Mouse (Mus musculus): Measurements from ENCODE around the gene Hist1h2bm.
"Not testable (repeated sequence)": the region's sequence is repeated elsewhere in the genome, so short reads cannot be mapped to it uniquely, and the experiment has no call there.

Hist1h2bm gene

DNA sequence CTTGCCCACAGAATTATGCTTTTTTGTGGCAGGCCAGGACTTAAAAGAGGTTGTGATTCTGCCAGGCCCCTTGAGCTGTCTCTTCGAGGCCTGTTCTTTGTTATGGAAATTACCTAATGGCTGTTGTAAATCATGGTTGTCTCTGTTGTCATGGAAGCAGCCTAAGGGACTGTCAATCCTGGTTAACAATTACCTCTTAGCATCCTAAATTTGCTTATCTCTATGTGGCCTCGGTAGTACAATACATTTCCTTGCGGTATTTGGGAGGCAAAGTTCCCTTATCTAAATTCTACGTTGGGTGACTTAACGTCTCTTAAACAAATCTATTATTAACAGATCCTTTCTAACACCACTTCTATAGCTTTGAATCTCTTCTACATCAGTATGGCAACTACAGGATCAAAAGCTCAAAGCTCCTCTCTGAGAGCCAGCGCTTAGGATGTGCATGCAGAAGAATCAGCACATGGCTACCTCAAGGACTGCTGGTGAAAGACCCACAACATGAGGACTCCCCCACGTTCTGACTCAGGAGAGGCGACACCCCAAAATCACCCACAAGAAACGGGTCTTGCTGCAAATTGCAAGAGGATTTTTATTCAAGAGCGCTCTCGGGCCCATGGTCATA, 6.2 kb downstream of the Hist1h2bm start:
- DNase-seq (ENCODE audit: low read depth, low spot score), result no peak

DNA sequence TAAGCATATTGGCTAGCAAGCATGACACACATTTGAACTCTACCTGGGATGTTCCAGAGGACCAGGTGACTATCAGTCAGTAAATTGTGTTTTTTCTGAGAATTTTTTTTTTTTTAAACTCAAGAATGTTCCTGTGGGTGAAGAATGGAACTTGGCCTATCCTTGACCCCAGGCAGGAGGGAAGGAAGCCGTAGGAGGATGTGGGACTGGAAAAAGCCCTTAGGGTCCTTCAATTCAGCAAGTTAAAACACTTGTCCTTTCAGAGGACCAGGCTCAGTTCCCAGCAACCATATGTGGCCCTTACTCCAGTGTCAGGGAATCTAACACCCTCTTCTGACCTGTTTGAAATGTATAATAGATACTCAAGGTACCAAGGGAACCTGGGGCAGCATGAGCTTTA, 7.7 kb downstream of the Hist1h2bm start:
- no peak for DNase-seq (ENCODE audit: low read depth, low spot score)

DNA sequence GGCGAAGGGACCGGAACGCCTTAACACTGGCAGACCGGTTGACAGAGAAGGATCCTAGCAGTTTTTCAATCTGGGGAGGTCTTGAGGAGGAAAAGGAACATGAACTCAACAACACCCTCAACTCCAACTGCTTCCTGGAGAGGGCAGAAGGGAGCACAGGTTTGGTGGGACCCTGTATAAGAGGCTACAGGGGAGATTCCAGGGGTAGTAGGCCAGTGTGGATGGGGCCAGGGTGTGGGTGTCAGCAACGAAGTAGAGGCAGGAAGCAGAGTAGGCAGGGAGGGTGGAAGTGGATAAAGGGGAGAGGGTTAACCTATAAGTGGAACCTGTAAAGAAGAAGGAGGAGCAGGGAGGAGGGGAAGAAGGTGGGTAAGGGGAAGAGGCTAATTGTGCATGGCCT, 11.6 kb downstream of the Hist1h2bm start:
- peak; percentile 43 for DNase-seq (ENCODE audit: low read depth, low spot score)

DNA sequence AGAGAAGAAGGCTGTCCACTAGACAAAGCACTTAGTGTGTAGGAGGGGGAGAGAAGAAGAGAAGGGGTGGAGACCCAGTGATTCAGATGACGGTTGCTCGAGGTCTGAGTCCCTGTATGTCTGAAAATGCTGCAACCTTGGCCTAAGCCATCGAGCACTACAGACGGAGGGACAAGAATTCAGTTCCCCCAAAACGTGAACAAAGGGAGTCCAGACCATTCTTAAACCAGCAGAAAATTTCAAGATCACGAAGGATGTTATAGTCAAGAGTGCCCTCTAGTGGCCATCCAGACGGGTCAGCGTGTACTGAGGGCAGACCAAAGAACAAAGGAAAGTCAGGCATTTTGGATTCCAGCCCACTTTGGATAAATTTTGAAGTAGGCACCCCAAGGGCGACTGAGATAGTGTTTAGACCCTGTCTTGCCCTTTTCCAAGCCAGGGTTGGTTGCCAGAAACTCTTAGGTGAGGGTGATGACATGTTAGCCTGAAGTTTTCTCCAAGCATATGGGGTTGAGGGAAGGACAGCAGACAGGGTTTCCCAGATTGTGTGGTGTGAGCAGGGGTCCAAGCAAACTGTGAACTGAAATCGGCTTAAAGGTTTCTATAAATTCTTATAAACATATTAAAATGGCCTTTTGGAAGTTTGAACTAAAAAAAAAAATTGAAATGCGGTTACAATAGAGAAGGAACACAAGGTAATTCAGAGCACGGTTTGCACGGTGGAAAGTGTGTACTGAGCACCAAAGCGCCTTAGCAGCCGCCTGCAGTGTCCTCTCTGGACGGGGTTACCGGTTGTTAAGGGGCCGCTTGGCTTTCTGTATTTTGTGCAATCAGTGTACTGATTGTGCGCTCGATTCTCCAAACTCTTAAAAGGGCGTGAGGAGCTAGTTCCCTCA, 12.4 kb downstream of the Hist1h2bm start:
- DNase-seq (ENCODE audit: low read depth, low spot score), result peak; percentile 96

DNA sequence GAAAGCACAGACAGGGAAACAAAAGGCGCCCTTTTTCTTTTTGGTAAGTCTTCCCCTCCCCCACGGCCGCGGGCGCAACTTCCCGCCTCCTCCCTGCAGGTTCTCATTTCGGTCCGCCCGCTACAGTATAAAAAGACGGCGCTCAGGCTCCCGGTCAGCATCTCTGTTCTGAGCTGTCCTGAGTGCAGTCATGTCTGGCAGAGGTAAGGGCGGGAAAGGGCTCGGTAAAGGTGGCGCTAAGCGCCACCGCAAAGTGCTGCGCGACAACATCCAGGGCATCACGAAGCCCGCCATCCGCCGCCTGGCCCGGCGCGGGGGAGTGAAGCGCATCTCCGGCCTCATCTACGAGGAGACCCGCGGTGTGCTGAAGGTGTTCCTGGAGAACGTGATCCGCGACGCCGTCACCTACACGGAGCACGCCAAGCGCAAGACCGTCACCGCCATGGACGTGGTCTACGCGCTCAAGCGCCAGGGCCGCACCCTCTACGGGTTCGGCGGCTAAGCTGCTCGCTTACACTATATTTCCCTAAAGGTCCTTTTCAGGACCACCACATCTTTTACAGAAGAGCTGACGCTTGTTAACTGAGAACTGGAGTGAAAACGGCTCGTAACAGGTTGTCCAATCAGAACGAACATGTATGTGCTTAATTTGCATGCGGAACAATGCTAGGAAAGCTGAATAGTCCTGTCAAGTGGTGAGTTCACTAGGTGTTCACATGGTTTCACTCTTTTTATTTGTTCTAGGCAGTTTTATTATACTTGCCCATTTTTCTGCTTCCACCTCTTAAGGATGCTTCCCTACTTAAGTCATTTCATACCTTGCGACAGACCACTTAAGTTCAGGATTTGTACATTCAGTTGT, 13.3 kb downstream of the Hist1h2bm start, which contains the start of gene Hist1h4j:
TSS of gene Hist1h4j (plus strand) at position 159 of the 862 bp plus-strand sequence.
- peak; percentile 92 for DNase-seq (ENCODE audit: low read depth, low spot score)

DNA sequence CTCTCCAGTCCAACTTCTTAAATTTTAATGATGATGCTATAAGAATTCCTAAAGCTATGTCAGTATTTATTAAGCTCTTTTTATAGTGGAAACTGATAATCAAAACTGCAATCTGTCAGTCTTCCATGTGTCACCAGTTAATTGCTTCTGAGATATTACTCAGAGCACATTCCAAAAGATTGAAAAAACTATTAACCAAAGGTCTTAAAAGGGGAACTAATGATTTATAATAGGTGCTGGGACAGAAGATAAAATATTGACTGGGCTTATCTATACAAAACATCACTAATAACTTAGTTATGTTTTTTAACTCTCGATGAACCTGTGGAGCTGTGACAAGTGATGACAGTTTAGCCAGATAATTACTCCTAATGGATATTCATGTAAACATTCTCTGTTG, 23.2 kb downstream of the Hist1h2bm start:
- no peak for DNase-seq (ENCODE audit: low read depth, low spot score)

DNA sequence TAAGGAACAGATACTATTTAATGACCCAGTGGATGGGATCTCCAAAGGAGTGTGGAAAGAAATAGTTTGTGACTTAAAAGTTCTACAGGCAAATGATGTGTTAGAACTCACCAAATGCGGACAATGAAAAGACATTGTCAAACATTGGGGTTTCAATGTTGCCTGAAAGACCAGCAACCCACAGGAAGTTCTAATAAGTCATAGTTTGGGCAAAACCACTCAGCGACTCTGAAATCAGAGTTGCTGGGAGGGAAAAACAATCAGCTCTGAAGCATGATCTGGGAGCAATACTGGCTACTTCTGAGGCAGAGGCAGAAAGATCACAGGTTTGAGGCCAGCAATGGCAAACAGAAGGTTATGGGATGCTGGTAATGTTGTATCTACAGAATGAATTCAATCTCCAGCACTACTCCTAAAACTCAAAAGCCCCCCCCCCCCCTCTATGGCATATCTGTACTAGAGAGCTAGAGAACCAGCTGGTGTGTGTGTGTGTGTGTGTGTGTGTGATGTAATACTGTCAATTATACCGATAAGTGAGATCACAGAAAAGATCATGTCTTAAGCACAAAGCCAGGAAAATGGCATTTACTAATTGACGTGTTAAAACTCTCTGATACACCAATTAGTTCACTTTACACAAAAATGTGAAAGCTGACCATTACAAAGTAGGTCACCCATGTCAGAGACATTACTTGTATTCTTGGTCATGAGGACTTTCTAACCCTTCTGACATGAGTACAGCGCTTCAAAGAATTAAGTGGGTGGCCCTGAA, 27.7 kb downstream of the Hist1h2bm start:
- peak; percentile 62 for DNase-seq (ENCODE audit: low read depth, low spot score)

DNA sequence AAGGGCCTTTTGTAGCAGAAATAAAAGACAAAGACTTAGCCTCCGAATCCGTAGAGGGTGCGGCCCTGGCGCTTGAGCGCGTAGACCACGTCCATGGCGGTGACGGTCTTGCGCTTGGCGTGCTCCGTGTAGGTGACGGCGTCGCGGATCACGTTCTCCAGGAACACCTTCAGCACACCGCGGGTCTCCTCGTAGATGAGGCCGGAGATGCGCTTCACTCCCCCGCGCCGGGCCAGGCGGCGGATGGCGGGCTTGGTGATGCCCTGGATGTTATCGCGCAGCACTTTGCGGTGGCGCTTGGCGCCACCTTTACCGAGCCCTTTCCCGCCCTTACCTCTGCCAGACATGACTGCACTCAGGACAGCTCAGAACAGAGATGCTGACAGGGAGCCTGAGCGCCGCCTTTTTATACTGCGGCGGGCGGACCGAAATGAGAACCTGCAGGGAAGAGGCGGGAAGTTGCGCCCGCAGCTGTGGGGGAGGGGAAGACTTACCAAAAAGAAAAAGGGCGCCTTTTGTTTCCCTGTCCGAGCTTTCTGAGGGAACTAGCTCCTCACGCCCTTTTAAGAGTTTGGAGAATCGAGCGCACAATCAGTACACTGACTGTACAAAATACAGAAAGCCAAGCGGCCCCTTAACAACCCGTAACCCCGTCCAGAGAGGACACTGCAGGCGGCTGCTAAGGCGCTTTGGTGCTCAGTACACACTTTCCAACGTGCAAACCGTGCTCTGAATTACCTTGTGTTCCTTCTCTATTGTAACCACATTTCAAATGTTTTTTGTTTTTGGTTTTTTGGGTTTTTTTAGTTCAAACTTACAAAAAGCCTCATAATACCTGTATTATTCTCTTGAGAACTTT, 28.5 kb downstream of the Hist1h2bm start, which contains the start of gene Hist1h4k:
TSS of gene Hist1h4k (minus strand) at position 347 of the 859 bp plus-strand sequence.
- peak; percentile 93 for DNase-seq (ENCODE audit: low read depth, low spot score)

DNA sequence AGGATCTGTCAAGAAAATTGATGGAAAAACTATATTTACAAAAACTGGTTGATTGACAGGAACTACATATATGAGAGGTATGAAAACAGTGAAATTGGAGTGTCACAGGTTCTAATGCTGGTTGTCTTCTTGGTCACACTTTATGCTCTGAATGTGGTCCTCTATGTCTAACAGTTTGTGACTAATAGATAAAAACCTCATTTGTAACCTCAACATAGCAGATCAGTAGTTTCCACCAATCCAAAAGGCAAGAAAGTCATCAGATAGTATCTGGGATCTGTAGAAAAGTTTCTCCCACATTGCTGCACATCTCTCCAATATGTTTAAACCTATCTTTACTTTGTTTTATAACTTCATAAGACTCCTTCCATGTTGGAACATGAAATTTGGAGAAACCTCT, 29.6 kb downstream of the Hist1h2bm start:
- no peak for DNase-seq (ENCODE audit: low read depth, low spot score)

DNA sequence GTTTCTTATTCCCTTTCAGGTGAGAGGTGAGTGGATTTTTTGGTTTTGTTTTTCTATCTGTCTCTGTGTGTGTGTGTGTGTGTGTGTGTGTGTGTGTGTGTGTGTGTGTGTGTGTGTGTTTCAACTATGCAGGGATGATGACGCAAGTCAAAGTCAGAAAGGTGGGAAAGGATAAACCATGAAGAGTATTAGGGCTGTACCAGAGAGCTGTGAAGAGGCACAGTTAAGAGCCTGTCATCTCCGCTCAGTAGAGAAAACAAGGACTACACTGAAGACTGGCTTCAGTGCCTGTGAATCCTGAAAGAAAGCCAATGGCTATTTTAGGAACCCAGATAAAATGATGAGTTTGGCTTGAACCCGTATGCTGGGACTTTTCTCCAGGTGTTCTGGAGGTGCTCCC, 30.0 kb downstream of the Hist1h2bm start:
- DNase-seq (ENCODE audit: low read depth, low spot score), result no peak

DNA sequence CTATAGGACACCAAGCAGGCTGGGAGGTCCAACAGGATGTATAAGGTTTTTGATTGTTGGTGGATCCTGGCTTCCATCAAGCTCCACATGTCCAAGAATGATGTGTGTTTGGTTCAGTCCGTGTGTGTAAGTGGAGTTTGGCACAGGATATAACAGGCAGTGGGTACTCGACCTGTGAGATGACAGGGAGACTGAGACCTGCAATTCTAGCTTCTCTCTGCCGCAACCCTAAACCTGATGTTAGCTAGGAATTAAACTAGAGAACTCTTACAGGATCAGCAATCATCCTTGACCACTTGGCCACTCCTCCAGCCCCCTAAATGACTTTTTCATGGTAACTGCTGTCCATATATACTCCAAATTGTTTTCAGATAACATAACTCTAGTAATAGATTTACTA, 30.5 kb downstream of the Hist1h2bm start:
- no peak for DNase-seq (ENCODE audit: low read depth, low spot score)

DNA sequence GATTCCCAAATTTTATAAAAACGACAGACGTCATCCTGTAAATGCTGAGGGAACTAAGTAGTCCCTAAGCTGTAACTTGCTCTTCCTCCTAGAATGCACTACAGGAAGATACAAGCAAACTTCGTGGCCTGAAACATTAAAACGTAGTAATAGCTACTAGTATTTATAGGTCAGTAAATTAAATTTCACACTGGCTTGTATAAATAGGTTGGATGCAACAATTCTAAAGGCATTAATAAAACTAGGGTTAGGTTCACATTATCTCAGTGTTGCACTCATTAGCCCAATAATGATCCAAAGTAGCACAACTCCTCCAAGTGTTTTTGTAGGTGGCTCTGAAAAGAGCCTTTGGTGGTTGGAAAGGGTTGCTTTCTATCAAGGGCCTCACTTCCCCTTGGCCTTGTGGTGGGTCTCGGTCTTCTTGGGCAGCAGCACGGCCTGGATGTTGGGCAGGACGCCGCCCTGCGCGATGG, 31.2 kb downstream of the Hist1h2bm start:
- peak; percentile 52 for DNase-seq (ENCODE audit: low read depth, low spot score)

DNA sequence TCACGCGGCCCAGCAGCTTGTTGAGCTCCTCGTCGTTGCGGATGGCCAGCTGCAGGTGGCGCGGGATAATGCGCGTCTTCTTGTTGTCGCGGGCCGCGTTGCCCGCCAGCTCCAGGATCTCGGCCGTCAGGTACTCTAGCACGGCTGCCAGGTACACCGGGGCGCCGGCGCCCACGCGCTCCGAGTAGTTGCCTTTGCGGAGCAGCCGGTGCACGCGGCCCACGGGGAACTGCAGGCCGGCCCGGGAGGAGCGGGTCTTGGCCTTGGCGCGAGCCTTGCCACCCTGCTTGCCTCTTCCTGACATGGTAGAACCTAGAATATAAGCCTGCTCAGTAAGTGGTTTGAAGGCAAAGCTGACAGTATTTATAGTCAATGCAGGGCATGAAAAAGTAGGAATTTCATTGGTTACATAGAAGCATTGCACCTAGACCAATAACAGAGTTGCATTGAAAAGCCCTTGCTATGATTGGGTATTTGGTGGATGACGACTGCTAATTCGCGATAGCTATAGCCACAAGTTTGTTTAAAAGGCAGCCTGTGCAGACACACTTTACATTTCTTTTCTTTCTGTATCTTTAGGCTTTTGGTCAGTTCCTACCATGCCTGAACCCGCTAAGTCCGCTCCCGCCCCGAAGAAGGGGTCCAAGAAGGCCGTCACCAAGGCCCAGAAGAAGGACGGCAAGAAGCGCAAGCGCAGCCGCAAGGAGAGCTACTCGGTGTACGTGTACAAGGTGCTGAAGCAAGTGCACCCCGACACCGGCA, 31.9 kb downstream of the Hist1h2bm start, which contains the start of the genes Hist1h2ak and Hist1h2bn:
TSS of gene Hist1h2ak (minus strand) at position 304 of the 762 bp plus-strand sequence.
TSS of gene Hist1h2bn (plus strand) at position 600 of the 762 bp plus-strand sequence.
- DNase-seq (ENCODE audit: low read depth, low spot score), result peak; percentile 96

DNA sequence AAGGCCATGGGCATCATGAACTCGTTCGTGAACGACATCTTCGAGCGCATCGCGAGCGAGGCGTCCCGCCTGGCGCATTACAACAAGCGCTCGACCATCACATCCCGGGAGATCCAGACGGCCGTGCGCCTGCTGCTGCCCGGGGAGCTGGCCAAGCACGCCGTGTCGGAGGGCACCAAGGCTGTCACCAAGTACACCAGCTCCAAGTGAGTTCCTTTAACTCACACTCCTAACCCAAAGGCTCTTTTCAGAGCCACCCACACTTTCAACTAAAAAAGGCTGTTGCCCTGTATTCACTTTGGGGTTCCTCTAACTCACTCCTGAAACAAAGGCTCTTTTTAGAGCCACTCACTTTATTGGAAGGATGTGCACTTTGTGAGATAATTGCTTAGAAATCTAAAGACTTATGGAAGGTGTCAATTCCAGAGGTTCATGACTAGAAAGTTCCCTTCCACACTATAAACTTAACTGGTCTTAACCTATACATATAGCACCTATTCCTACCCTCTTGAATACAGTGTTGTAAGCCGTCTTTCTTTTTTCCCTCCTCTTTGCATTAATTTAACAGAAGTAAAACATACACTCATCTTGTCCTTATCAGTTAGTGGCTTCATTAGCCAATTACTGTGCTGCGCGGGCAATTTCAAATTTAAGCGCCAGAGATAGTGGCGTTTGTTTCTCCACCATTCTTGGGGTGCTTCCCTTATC, 32.6 kb downstream of the Hist1h2bm start:
- not testable (repeated sequence) for DNase-seq (ENCODE audit: low read depth, low spot score)

DNA sequence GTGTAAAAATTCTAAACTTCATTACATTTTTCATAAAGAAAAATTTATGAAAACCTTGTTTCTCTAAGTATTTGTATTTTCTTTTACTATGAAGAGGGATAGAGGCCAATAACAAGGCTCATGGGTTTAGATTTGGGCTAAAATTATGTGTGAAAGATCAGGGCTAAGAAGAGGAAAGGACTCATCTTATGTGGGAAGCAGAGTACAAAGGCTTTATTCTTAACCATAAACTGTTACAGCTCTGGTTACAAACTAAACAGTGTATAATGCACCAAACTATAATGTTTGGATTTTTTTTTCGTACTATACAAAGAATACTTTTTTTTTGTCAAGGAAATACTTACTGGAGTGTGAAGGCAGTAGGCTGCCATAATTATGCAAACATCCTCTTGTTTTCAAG, 33.9 kb downstream of the Hist1h2bm start:
- DNase-seq (ENCODE audit: low read depth, low spot score), result no peak

All from forelimb bud, embryonic 11.5 days (tissue).